Mouse (Mus musculus): Measurements from ENCODE around the gene Mef2d. TPM values are rescaled to one million over a fixed set of nuclear protein-coding genes. Genes with fewer than 3 reads are reported as not detected.

Gene Mef2d
- polyA plus RNA-seq, 1 experiment = 17.6 TPM

- H3K4me3 ChIP-seq (ENCODE audit: control insufficient read depth, low read depth, low read length) = peak overlapping the region; percentile 86
- H3K36me3 ChIP-seq (ENCODE audit: control insufficient read depth, insufficient read depth, low read length) = no peaks in the 10 kb centered on the region
- H3K27ac ChIP-seq (ENCODE audit: control insufficient read depth, insufficient read depth, low read depth, low read length) = peak overlapping the region; percentile 91
- no peaks in the 10 kb centered on the region for H3K27me3 ChIP-seq (ENCODE audit: control insufficient read depth, insufficient read depth, low read length)
- H3K4me1 ChIP-seq (ENCODE audit: control insufficient read depth, insufficient read depth, low read length) = peaks cover 60% of the 10 kb centered on the region
- TF ChIP-seq CTCF (IDR thresholded peaks at IDR 0.05; ENCODE audit: control insufficient read depth, insufficient read depth, insufficient replicate concordance, low read depth, low read length) = no peak
- no peak for TF ChIP-seq POLR2A (IDR thresholded peaks at IDR 0.05; ENCODE audit: control insufficient read depth, low read depth, low read length)
Measured at GRCm38 (mm10) chr3:88141439-88141786, 759 bp upstream of the Mef2d start.

DNA sequence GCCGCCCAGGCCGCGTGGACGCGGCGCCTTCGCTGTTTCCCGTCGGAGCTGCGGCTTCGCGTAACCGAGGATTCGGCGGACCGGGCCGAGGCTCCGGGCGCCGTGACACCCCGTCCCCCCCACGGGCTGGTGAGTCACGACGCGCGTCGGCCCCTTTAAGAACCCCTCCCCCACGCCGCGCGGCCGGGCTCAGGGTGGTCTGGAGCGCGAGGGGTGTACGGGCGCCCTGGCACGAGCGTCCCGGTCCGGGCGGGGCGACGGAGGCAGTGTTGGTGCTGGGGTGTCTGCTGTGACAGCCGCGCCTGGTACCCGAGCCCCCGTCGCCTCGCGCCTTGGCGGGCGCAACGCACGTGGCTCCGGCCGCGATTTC lies 359 bp downstream of the Mef2d start:
- peak overlapping the region; percentile 86 for H3K4me3 ChIP-seq (ENCODE audit: control insufficient read depth, low read depth, low read length)
- TF ChIP-seq CTCF (IDR thresholded peaks at IDR 0.05; ENCODE audit: control insufficient read depth, insufficient read depth, insufficient replicate concordance, low read depth, low read length) (no peak), POLR2A (IDR thresholded peaks at IDR 0.05; ENCODE audit: control insufficient read depth, low read depth, low read length) (no peak)
- no peaks in the 10 kb centered on the region for H3K36me3 ChIP-seq (ENCODE audit: control insufficient read depth, insufficient read depth, low read length)
- H3K27me3 ChIP-seq (ENCODE audit: control insufficient read depth, insufficient read depth, low read length) = no peaks in the 10 kb centered on the region
- H3K4me1 ChIP-seq (ENCODE audit: control insufficient read depth, insufficient read depth, low read length) = peaks cover 61% of the 10 kb centered on the region
- H3K27ac ChIP-seq (ENCODE audit: control insufficient read depth, insufficient read depth, low read depth, low read length) = peak overlapping the region; percentile 91

GRCm38 (mm10) chr3:88142916-88143771 lies 972 bp downstream of the Mef2d start:
- TF ChIP-seq POLR2A (IDR thresholded peaks at IDR 0.05; ENCODE audit: control insufficient read depth, low read depth, low read length) (peak; percentile 43; the same call in 1 of the 2 replicates), CTCF (IDR thresholded peaks at IDR 0.05; ENCODE audit: control insufficient read depth, insufficient read depth, insufficient replicate concordance, low read depth, low read length) (no peak)
- peak overlapping the region; percentile 91 for H3K27ac ChIP-seq (ENCODE audit: control insufficient read depth, insufficient read depth, low read depth, low read length)
- no peaks in the 10 kb centered on the region for H3K36me3 ChIP-seq (ENCODE audit: control insufficient read depth, insufficient read depth, low read length)
- no peaks in the 10 kb centered on the region for H3K27me3 ChIP-seq (ENCODE audit: control insufficient read depth, insufficient read depth, low read length)
- peak overlapping the region; percentile 86 for H3K4me3 ChIP-seq (ENCODE audit: control insufficient read depth, low read depth, low read length)
- H3K4me1 ChIP-seq (ENCODE audit: control insufficient read depth, insufficient read depth, low read length) = peaks cover 58% of the 10 kb centered on the region

GRCm38 (mm10) chr3:88143961-88144486 lies 1.9 kb downstream of the Mef2d start:
- Histone ChIP-seq H3K27me3 (ENCODE audit: control insufficient read depth, insufficient read depth, low read length) (no peaks in the 10 kb centered on the region), H3K27ac (ENCODE audit: control insufficient read depth, insufficient read depth, low read depth, low read length) (no peak overlapping the region)

GRCm38 (mm10) chr3:88144648-88145410 lies 2.7 kb downstream of the Mef2d start:
- H3K4me1 ChIP-seq (ENCODE audit: control insufficient read depth, insufficient read depth, low read length) = peaks cover 58% of the 10 kb centered on the region
- no peaks in the 10 kb centered on the region for H3K36me3 ChIP-seq (ENCODE audit: control insufficient read depth, insufficient read depth, low read length)
- H3K27me3 ChIP-seq (ENCODE audit: control insufficient read depth, insufficient read depth, low read length) = no peaks in the 10 kb centered on the region
- no peak overlapping the region for H3K27ac ChIP-seq (ENCODE audit: control insufficient read depth, insufficient read depth, low read depth, low read length)
- H3K4me3 ChIP-seq (ENCODE audit: control insufficient read depth, low read depth, low read length) = no peak overlapping the region
- TF ChIP-seq CTCF (IDR thresholded peaks at IDR 0.05; ENCODE audit: control insufficient read depth, insufficient read depth, insufficient replicate concordance, low read depth, low read length) = no peak
- TF ChIP-seq POLR2A (IDR thresholded peaks at IDR 0.05; ENCODE audit: control insufficient read depth, low read depth, low read length) = no peak

More at GRCm38 (mm10) chr3:88143961-88144486, 1.9 kb downstream of the Mef2d start:
- H3K4me1 ChIP-seq (ENCODE audit: control insufficient read depth, insufficient read depth, low read length) = peaks cover 56% of the 10 kb centered on the region
- no peaks in the 10 kb centered on the region for H3K36me3 ChIP-seq (ENCODE audit: control insufficient read depth, insufficient read depth, low read length)
- TF ChIP-seq CTCF (IDR thresholded peaks at IDR 0.05; ENCODE audit: control insufficient read depth, insufficient read depth, insufficient replicate concordance, low read depth, low read length) (no peak), POLR2A (IDR thresholded peaks at IDR 0.05; ENCODE audit: control insufficient read depth, low read depth, low read length) (no peak)
- no peak overlapping the region; the same call in 1 of the 2 replicates for H3K4me3 ChIP-seq (ENCODE audit: control insufficient read depth, low read depth, low read length)

DNA sequence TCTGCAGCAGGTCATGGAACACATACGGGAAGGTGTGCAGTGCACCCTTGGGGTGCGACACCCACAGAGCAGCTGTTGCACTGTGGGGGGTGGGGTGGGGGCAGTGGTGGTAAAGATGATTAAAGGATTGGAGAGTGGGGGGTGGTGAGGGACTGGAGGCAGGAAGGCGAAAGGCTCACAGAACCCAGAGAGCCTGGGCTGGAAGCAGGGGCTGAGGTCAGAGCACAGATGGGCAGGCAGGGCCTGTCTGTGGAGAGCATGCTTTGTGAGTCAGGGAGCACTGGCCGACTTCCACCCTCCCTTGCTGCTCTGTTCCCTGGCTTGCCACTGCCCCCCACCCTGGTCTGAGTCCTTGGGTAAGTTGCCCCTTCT lies 3.2 kb downstream of the Mef2d start:
- peak overlapping the region; percentile 51; the same call in 1 of the 2 replicates for H3K27ac ChIP-seq (ENCODE audit: control insufficient read depth, insufficient read depth, low read depth, low read length)
- peaks cover 56% of the 10 kb centered on the region for H3K4me1 ChIP-seq (ENCODE audit: control insufficient read depth, insufficient read depth, low read length)
- no peak overlapping the region for H3K4me3 ChIP-seq (ENCODE audit: control insufficient read depth, low read depth, low read length)
- H3K36me3 ChIP-seq (ENCODE audit: control insufficient read depth, insufficient read depth, low read length) = no peaks in the 10 kb centered on the region
- no peak for TF ChIP-seq CTCF (IDR thresholded peaks at IDR 0.05; ENCODE audit: control insufficient read depth, insufficient read depth, insufficient replicate concordance, low read depth, low read length)
- TF ChIP-seq POLR2A (IDR thresholded peaks at IDR 0.05; ENCODE audit: control insufficient read depth, low read depth, low read length) = no peak
- no peaks in the 10 kb centered on the region for H3K27me3 ChIP-seq (ENCODE audit: control insufficient read depth, insufficient read depth, low read length)

GRCm38 (mm10) chr3:88145952-88146351 lies 3.8 kb downstream of the Mef2d start:
- no peaks in the 10 kb centered on the region for H3K36me3 ChIP-seq (ENCODE audit: control insufficient read depth, insufficient read depth, low read length)
- no peaks in the 10 kb centered on the region for H3K27me3 ChIP-seq (ENCODE audit: control insufficient read depth, insufficient read depth, low read length)
- H3K4me3 ChIP-seq (ENCODE audit: control insufficient read depth, low read depth, low read length) = no peak overlapping the region
- TF ChIP-seq POLR2A (IDR thresholded peaks at IDR 0.05; ENCODE audit: control insufficient read depth, low read depth, low read length) (no peak), CTCF (IDR thresholded peaks at IDR 0.05; ENCODE audit: control insufficient read depth, insufficient read depth, insufficient replicate concordance, low read depth, low read length) (no peak)
- peak overlapping the region; percentile 51; the same call in 1 of the 2 replicates for H3K27ac ChIP-seq (ENCODE audit: control insufficient read depth, insufficient read depth, low read depth, low read length)
- H3K4me1 ChIP-seq (ENCODE audit: control insufficient read depth, insufficient read depth, low read length) = peaks cover 52% of the 10 kb centered on the region
